Mouse (Mus musculus) neural tube, embryonic 15.5 days (tissue): ENCODE measurements around the gene Nfat5. TPM values are rescaled to one million over a fixed set of nuclear protein-coding genes. Genes with fewer than 3 reads are reported as not detected.

Experiments used
- ATAC-seq: fragments of 200-750 bp; cut with Nextera tagmentation; 2 replicates; pipeline ENCODE4 v1.8.0; 2017; ENCODE audit warnings: mild to moderate bottlenecking, moderate TSS enrichment, moderate library complexity; ENCODE audit not compliant: low FRiP score
- H3K27ac ChIP-seq: fragments of 300-500 bp; sonication (generic); replicated peaks from 2 replicates; pipeline ENCODE4 v1.5.1; 2015; ENCODE audit warnings: mild to moderate bottlenecking, inconsistent platforms
- H3K27me3 ChIP-seq: fragments of 300-500 bp; sonication (generic); replicated peaks from 2 replicates; pipeline ENCODE4 v1.6.1; 2015; ENCODE audit warnings: inconsistent platforms
- H3K36me3 ChIP-seq: fragments of 300-500 bp; sonication (generic); 2 replicates; pipeline ENCODE4 v1.6.1; 2015; ENCODE audit warnings: inconsistent platforms
- H3K4me1 ChIP-seq: fragments of 300-500 bp; sonication (generic); 2 replicates; pipeline ENCODE4 v1.6.1; 2015; ENCODE audit warnings: inconsistent platforms
- H3K4me2 ChIP-seq: fragments of 300-500 bp; sonication (generic); 2 replicates; pipeline ENCODE4 v1.6.1; 2015; ENCODE audit warnings: inconsistent platforms, mild to moderate bottlenecking, moderate library complexity
- H3K4me3 ChIP-seq: fragments of 300-500 bp; sonication (generic); replicated peaks from 2 replicates; pipeline ENCODE4 v1.5.1; 2015; ENCODE audit warnings: mild to moderate bottlenecking, inconsistent platforms
- H3K9ac ChIP-seq: fragments of 300-500 bp; sonication (generic); replicated peaks from 2 replicates; pipeline ENCODE4 v1.6.1; 2015; ENCODE audit warnings: mild to moderate bottlenecking, inconsistent platforms
- H3K9me3 ChIP-seq: fragments of 300-500 bp; sonication (generic); replicated peaks from 2 replicates; pipeline ENCODE4 v1.6.1; 2016; ENCODE audit warnings: inconsistent platforms
- WGBS: fragments of 180-500 bp; shearing (Covaris S2); methylation state at CpG from one replicate; pipeline ENCODE4 v1.1.7; 2015; ENCODE audit warnings: mixed read lengths; 5-methylcytosine and 5-hydroxymethylcytosine counted together
- polyA plus RNA-seq: library from polyadenylated mRNA; unstranded; fragments of >200 nt; fragmentation: Nextera tagmentation; extraction: Ambion mirVana; gene quantifications from 2 replicates; pipeline ENCODE4 v1.2.1, GENCODE M21; 2015

Gene Nfat5
- polyA plus RNA-seq, 1 experiment from 2014 or later: 11.4 TPM

GRCm38 (mm10) chr8:107403038-107403781, 109.9 kb downstream of the Nfat5 start, which contains the start of gene Nqo1:
Gene Nqo1 (minus strand): TSS chr8:107403206.
- no peaks in the 10 kb centered on the region for H3K27me3 ChIP-seq
- H3K36me3 ChIP-seq: peaks cover 2% of the 10 kb centered on the region; the same call in 1 of the 2 replicates
- WGBS: 15% methylated on average over 22 of the region's 22 CpGs
- peak within 1 kb of the TSS; percentile 76 for H3K27ac ChIP-seq
- peak within 1 kb of the TSS; percentile 39 for H3K4me3 ChIP-seq
- no peaks in the 10 kb centered on the region for H3K9me3 ChIP-seq
- peak within 1 kb of the TSS; percentile 34 for H3K9ac ChIP-seq
- peak; percentile 96 for ATAC-seq
- H3K4me2 ChIP-seq: peak within 1 kb of the TSS; percentile 74
- peaks cover 15% of the 10 kb centered on the region for H3K4me1 ChIP-seq

- H3K4me2 ChIP-seq: no peak overlapping the region
- 76% methylated on average over 4 of the region's 4 CpGs for WGBS
- no peaks in the 10 kb centered on the region for H3K9me3 ChIP-seq
- ATAC-seq: no peak
- no peak overlapping the region for H3K9ac ChIP-seq
- no peaks in the 10 kb centered on the region for H3K27me3 ChIP-seq
- H3K27ac ChIP-seq: no peak overlapping the region
- no peak overlapping the region for H3K4me3 ChIP-seq
- H3K36me3 ChIP-seq: peaks cover 7% of the 10 kb centered on the region; the same call in 1 of the 2 replicates
- peaks cover 15% of the 10 kb centered on the region for H3K4me1 ChIP-seq
Observed at GRCm38 (mm10) chr8:107404057-107404456, 110.8 kb downstream of the Nfat5 start.

- no peak overlapping the region for H3K4me3 ChIP-seq
- H3K27ac ChIP-seq: no peak overlapping the region
- no peak overlapping the region for H3K9ac ChIP-seq
- no peaks in the 10 kb centered on the region for H3K9me3 ChIP-seq
- peaks cover 15% of the 10 kb centered on the region for H3K4me1 ChIP-seq
- no peak for ATAC-seq
- H3K4me2 ChIP-seq: no peak overlapping the region
- peaks cover 26% of the 10 kb centered on the region for H3K36me3 ChIP-seq
- WGBS: 67% methylated on average over 3 of the region's 3 CpGs
- H3K27me3 ChIP-seq: no peaks in the 10 kb centered on the region
Observed at GRCm38 (mm10) chr8:107405935-107406334, 112.7 kb downstream of the Nfat5 start.

- no peak for ATAC-seq
- H3K9me3 ChIP-seq: no peaks in the 10 kb centered on the region
- H3K4me2 ChIP-seq: no peak overlapping the region
- no peaks in the 10 kb centered on the region for H3K27me3 ChIP-seq
- no peaks in the 10 kb centered on the region for H3K4me1 ChIP-seq
- H3K9ac ChIP-seq: no peak overlapping the region
- H3K36me3 ChIP-seq: peaks cover 79% of the 10 kb centered on the region
- WGBS: 76% methylated on average over 4 of the region's 4 CpGs
- no peak overlapping the region for H3K27ac ChIP-seq
- no peak overlapping the region for H3K4me3 ChIP-seq
Observed at GRCm38 (mm10) chr8:107411391-107411790, 118.1 kb downstream of the Nfat5 start.

- H3K27ac ChIP-seq: no peak overlapping the region
- peaks cover 89% of the 10 kb centered on the region for H3K36me3 ChIP-seq
- H3K4me2 ChIP-seq: no peak overlapping the region
- H3K9ac ChIP-seq: no peak overlapping the region
- H3K9me3 ChIP-seq: no peaks in the 10 kb centered on the region
- 91% methylated on average over 8 of the region's 8 CpGs for WGBS
- no peak overlapping the region for H3K4me3 ChIP-seq
- ATAC-seq: no peak
- no peaks in the 10 kb centered on the region for H3K4me1 ChIP-seq
- H3K27me3 ChIP-seq: no peaks in the 10 kb centered on the region
Observed at GRCm38 (mm10) chr8:107412552-107412951, 119.3 kb downstream of the Nfat5 start.

- WGBS: 92% methylated on average over 10 of the region's 10 CpGs
- no peak overlapping the region for H3K27ac ChIP-seq
- no peaks in the 10 kb centered on the region for H3K4me1 ChIP-seq
- H3K4me3 ChIP-seq: no peak overlapping the region
- no peaks in the 10 kb centered on the region for H3K9me3 ChIP-seq
- peaks cover 97% of the 10 kb centered on the region for H3K36me3 ChIP-seq
- no peak for ATAC-seq
- no peak overlapping the region for H3K9ac ChIP-seq
- H3K4me2 ChIP-seq: no peak overlapping the region
- H3K27me3 ChIP-seq: no peaks in the 10 kb centered on the region
Observed at GRCm38 (mm10) chr8:107413881-107414280, 120.6 kb downstream of the Nfat5 start.

GRCm38 (mm10) chr8:107417001-107417400, 123.7 kb downstream of the Nfat5 start:
- no peak overlapping the region for H3K4me3 ChIP-seq
- peaks cover 97% of the 10 kb centered on the region for H3K36me3 ChIP-seq
- 87% methylated on average over 12 of the region's 12 CpGs for whole genome bisulfite sequencing
- H3K27me3 ChIP-seq: no peaks in the 10 kb centered on the region
- ATAC-seq: no peak
- H3K9me3 ChIP-seq: no peaks in the 10 kb centered on the region
- H3K4me1 ChIP-seq: peaks cover 7% of the 10 kb centered on the region
- H3K9ac ChIP-seq: no peak overlapping the region
- H3K4me2 ChIP-seq: no peak overlapping the region
- H3K27ac ChIP-seq: no peak overlapping the region

GRCm38 (mm10) chr8:107424176-107424575, 130.9 kb downstream of the Nfat5 start:
- H3K9me3 ChIP-seq: no peaks in the 10 kb centered on the region
- no peaks in the 10 kb centered on the region for H3K27me3 ChIP-seq
- peak overlapping the region; percentile 68 for H3K4me2 ChIP-seq
- peak overlapping the region; percentile 65 for H3K4me3 ChIP-seq
- H3K36me3 ChIP-seq: peaks cover 38% of the 10 kb centered on the region
- peaks cover 30% of the 10 kb centered on the region for H3K4me1 ChIP-seq
- WGBS: 33% methylated on average over 9 of the region's 9 CpGs
- ATAC-seq: no peak; the same call in 1 of the 2 replicates
- peak overlapping the region; percentile 81 for H3K27ac ChIP-seq
- H3K9ac ChIP-seq: peak overlapping the region; percentile 84

GRCm38 (mm10) chr8:107424597-107425229, 131.4 kb downstream of the Nfat5 start, which contains the start of gene Nob1:
Gene Nob1 (minus strand): TSS chr8:107425051.
- WGBS: under 1% methylated on average over 50 of the region's 50 CpGs
- H3K9ac ChIP-seq: peak within 1 kb of the TSS; percentile 84

GRCm38 (mm10) chr8:107425230-107425597, 131.9 kb downstream of the Nfat5 start:
- 53% methylated on average over 8 of the region's 8 CpGs for WGBS
- Histone ChIP-seq H3K4me3 (peak overlapping the region; percentile 65), H3K4me2 (peak overlapping the region; percentile 68)

More at GRCm38 (mm10) chr8:107424597-107425229, 131.4 kb downstream of the Nfat5 start, which contains the start of gene Nob1:
- Histone ChIP-seq H3K36me3 (peaks cover 33% of the 10 kb centered on the region), H3K9me3 (no peaks in the 10 kb centered on the region), H3K27ac (peak within 1 kb of the TSS; percentile 81), H3K4me3 (peak within 1 kb of the TSS; percentile 65), H3K4me1 (peaks cover 30% of the 10 kb centered on the region), H3K27me3 (no peaks in the 10 kb centered on the region), H3K4me2 (peak within 1 kb of the TSS; percentile 68)
- ATAC-seq: peak; percentile 99

More at GRCm38 (mm10) chr8:107425230-107425597, 131.9 kb downstream of the Nfat5 start:
- Histone ChIP-seq H3K9me3 (no peaks in the 10 kb centered on the region), H3K4me1 (peaks cover 30% of the 10 kb centered on the region), H3K27ac (no peak overlapping the region), H3K9ac (no peak overlapping the region), H3K27me3 (no peaks in the 10 kb centered on the region), H3K36me3 (peaks cover 28% of the 10 kb centered on the region)
- no peak for ATAC-seq
